Mouse (Mus musculus): Measurements from ENCODE around the gene Cnnm1. TPM values are rescaled to one million over a fixed set of nuclear protein-coding genes. Genes with fewer than 3 reads are reported as not detected.
"Not testable (repeated sequence)": the region's sequence is repeated elsewhere in the genome, so short reads cannot be mapped to it uniquely, and the experiment has no call there.

Gene Cnnm1
- polyA plus RNA-seq, 1 experiment from 2014 or later: 0.37 TPM

GRCm38 (mm10) chr19:43487429-43487828 lies 47.2 kb downstream of the Cnnm1 start:
- no peak for ATAC-seq (replicated peaks; ENCODE audit: low FRiP score)
- Histone ChIP-seq H3K9ac (ENCODE audit: low read length) (no peak overlapping the region), H3K27ac (ENCODE audit: low read depth, low read length) (no peak overlapping the region), H3K4me1 (replicated peaks; ENCODE audit: control insufficient read depth, insufficient read depth, low read length) (no peaks in the 10 kb centered on the region), H3K9me3 (ENCODE audit: control insufficient read depth, low read length) (no peaks in the 10 kb centered on the region), H3K4me3 (ENCODE audit: low read depth, low read length) (no peak overlapping the region), H3K27me3 (ENCODE audit: control insufficient read depth, insufficient read depth, low read length) (no peaks in the 10 kb centered on the region), H3K36me3 (ENCODE audit: control insufficient read depth, insufficient read depth, low read length) (no peaks in the 10 kb centered on the region), H3K4me2 (ENCODE audit: low read depth, low read length, severe bottlenecking) (no peak overlapping the region)
- WGBS: 45% methylated on average over 3 of the region's 3 CpGs
- no peak for DNase-seq (ENCODE audit: low spot score)

GRCm38 (mm10) chr19:43493316-43493715 lies 53.1 kb downstream of the Cnnm1 start:
- not testable (repeated sequence) for H3K4me3 ChIP-seq (ENCODE audit: low read depth, low read length); ATAC-seq (replicated peaks; ENCODE audit: low FRiP score); DNase-seq (ENCODE audit: low spot score); H3K27me3 ChIP-seq (ENCODE audit: control insufficient read depth, insufficient read depth, low read length); H3K4me2 ChIP-seq (ENCODE audit: low read depth, low read length, severe bottlenecking); H3K36me3 ChIP-seq (ENCODE audit: control insufficient read depth, insufficient read depth, low read length); H3K9me3 ChIP-seq (ENCODE audit: control insufficient read depth, low read length); H3K27ac ChIP-seq (ENCODE audit: low read depth, low read length); H3K4me1 ChIP-seq (replicated peaks; ENCODE audit: control insufficient read depth, insufficient read depth, low read length); H3K9ac ChIP-seq (ENCODE audit: low read length)
- 89% methylated on average over 1 of the region's 1 CpGs for WGBS

GRCm38 (mm10) chr19:43493878-43494277 lies 53.6 kb downstream of the Cnnm1 start:
- Histone ChIP-seq H3K4me1 (replicated peaks; ENCODE audit: control insufficient read depth, insufficient read depth, low read length) (no peaks in the 10 kb centered on the region), H3K36me3 (ENCODE audit: control insufficient read depth, insufficient read depth, low read length) (no peaks in the 10 kb centered on the region; the same call in 1 of the 2 replicates), H3K4me2 (ENCODE audit: low read depth, low read length, severe bottlenecking) (no peak overlapping the region), H3K9me3 (ENCODE audit: control insufficient read depth, low read length) (no peaks in the 10 kb centered on the region), H3K27me3 (ENCODE audit: control insufficient read depth, insufficient read depth, low read length) (no peaks in the 10 kb centered on the region; the same call in 1 of the 2 replicates), H3K4me3 (ENCODE audit: low read depth, low read length) (no peak overlapping the region), H3K27ac (ENCODE audit: low read depth, low read length) (no peak overlapping the region), H3K9ac (ENCODE audit: low read length) (no peak overlapping the region)
- 75% methylated on average over 6 of the region's 6 CpGs for WGBS
- DNase-seq (ENCODE audit: low spot score) (no peak), ATAC-seq (replicated peaks; ENCODE audit: low FRiP score) (no peak)

- peak; percentile 42; the same call in 1 of the 2 replicates for ATAC-seq (replicated peaks; ENCODE audit: low FRiP score)
- H3K4me3 ChIP-seq (ENCODE audit: low read depth, low read length): peak overlapping the region; percentile 19; the same call in 1 of the 2 replicates
- no peaks in the 10 kb centered on the region; the same call in 1 of the 2 replicates for H3K27me3 ChIP-seq (ENCODE audit: control insufficient read depth, insufficient read depth, low read length)
- no peaks in the 10 kb centered on the region; the same call in 1 of the 2 replicates for H3K36me3 ChIP-seq (ENCODE audit: control insufficient read depth, insufficient read depth, low read length)
- WGBS: 14% methylated on average over 14 of the region's 14 CpGs
- H3K27ac ChIP-seq (ENCODE audit: low read depth, low read length): no peak overlapping the region
- no peaks in the 10 kb centered on the region for H3K9me3 ChIP-seq (ENCODE audit: control insufficient read depth, low read length)
- H3K4me2 ChIP-seq (ENCODE audit: low read depth, low read length, severe bottlenecking): peak overlapping the region; percentile 52
- H3K9ac ChIP-seq (ENCODE audit: low read length): peak overlapping the region; percentile 23; the same call in 1 of the 2 replicates
- no peak for DNase-seq (ENCODE audit: low spot score)
- H3K4me1 ChIP-seq (replicated peaks; ENCODE audit: control insufficient read depth, insufficient read depth, low read length): no peaks in the 10 kb centered on the region
Observed at GRCm38 (mm10) chr19:43494914-43495313, 54.7 kb downstream of the Cnnm1 start.

GRCm38 (mm10) chr19:43495846-43496245 lies 55.6 kb downstream of the Cnnm1 start:
- ATAC-seq (replicated peaks; ENCODE audit: low FRiP score) (no peak), DNase-seq (ENCODE audit: low spot score) (peak; percentile 72)
- Histone ChIP-seq H3K9me3 (ENCODE audit: control insufficient read depth, low read length) (no peaks in the 10 kb centered on the region), H3K4me2 (ENCODE audit: low read depth, low read length, severe bottlenecking) (no peak overlapping the region), H3K27ac (ENCODE audit: low read depth, low read length) (no peak overlapping the region), H3K27me3 (ENCODE audit: control insufficient read depth, insufficient read depth, low read length) (no peaks in the 10 kb centered on the region; the same call in 1 of the 2 replicates), H3K36me3 (ENCODE audit: control insufficient read depth, insufficient read depth, low read length) (no peaks in the 10 kb centered on the region; the same call in 1 of the 2 replicates), H3K9ac (ENCODE audit: low read length) (no peak overlapping the region), H3K4me3 (ENCODE audit: low read depth, low read length) (no peak overlapping the region), H3K4me1 (replicated peaks; ENCODE audit: control insufficient read depth, insufficient read depth, low read length) (no peaks in the 10 kb centered on the region)
- WGBS: 23% methylated on average over 5 of the region's 5 CpGs

GRCm38 (mm10) chr19:43497440-43497839 lies 57.2 kb downstream of the Cnnm1 start:
- H3K27ac ChIP-seq (ENCODE audit: low read depth, low read length): no peak overlapping the region
- no peaks in the 10 kb centered on the region; the same call in 1 of the 2 replicates for H3K27me3 ChIP-seq (ENCODE audit: control insufficient read depth, insufficient read depth, low read length)
- WGBS: 92% methylated on average over 7 of the region's 7 CpGs
- no peaks in the 10 kb centered on the region for H3K4me1 ChIP-seq (replicated peaks; ENCODE audit: control insufficient read depth, insufficient read depth, low read length)
- DNase-seq (ENCODE audit: low spot score) (no peak), ATAC-seq (replicated peaks; ENCODE audit: low FRiP score) (no peak)
- H3K9me3 ChIP-seq (ENCODE audit: control insufficient read depth, low read length): no peaks in the 10 kb centered on the region
- H3K36me3 ChIP-seq (ENCODE audit: control insufficient read depth, insufficient read depth, low read length): no peaks in the 10 kb centered on the region; the same call in 1 of the 2 replicates
- no peak overlapping the region for H3K4me3 ChIP-seq (ENCODE audit: low read depth, low read length)
- H3K4me2 ChIP-seq (ENCODE audit: low read depth, low read length, severe bottlenecking): no peak overlapping the region
- no peak overlapping the region for H3K9ac ChIP-seq (ENCODE audit: low read length)

- WGBS: 93% methylated on average over 7 of the region's 7 CpGs
- no peak for DNase-seq (ENCODE audit: low spot score)
- Histone ChIP-seq H3K4me1 (replicated peaks; ENCODE audit: control insufficient read depth, insufficient read depth, low read length) (no peaks in the 10 kb centered on the region), H3K4me3 (ENCODE audit: low read depth, low read length) (no peak overlapping the region), H3K36me3 (ENCODE audit: control insufficient read depth, insufficient read depth, low read length) (no peaks in the 10 kb centered on the region; the same call in 1 of the 2 replicates), H3K9me3 (ENCODE audit: control insufficient read depth, low read length) (no peaks in the 10 kb centered on the region), H3K4me2 (ENCODE audit: low read depth, low read length, severe bottlenecking) (no peak overlapping the region), H3K9ac (ENCODE audit: low read length) (no peak overlapping the region), H3K27me3 (ENCODE audit: control insufficient read depth, insufficient read depth, low read length) (no peaks in the 10 kb centered on the region; the same call in 1 of the 2 replicates), H3K27ac (ENCODE audit: low read depth, low read length) (no peak overlapping the region)
- ATAC-seq (replicated peaks; ENCODE audit: low FRiP score): no peak
Observed at GRCm38 (mm10) chr19:43498874-43499273, 58.6 kb downstream of the Cnnm1 start.

- H3K27me3 ChIP-seq (ENCODE audit: control insufficient read depth, insufficient read depth, low read length): no peaks in the 10 kb centered on the region
- H3K4me2 ChIP-seq (ENCODE audit: low read depth, low read length, severe bottlenecking): no peak overlapping the region
- DNase-seq (ENCODE audit: low spot score) (no peak), ATAC-seq (replicated peaks; ENCODE audit: low FRiP score) (no peak)
- no peaks in the 10 kb centered on the region for H3K9me3 ChIP-seq (ENCODE audit: control insufficient read depth, low read length)
- H3K9ac ChIP-seq (ENCODE audit: low read length): no peak overlapping the region
- 76% methylated on average over 11 of the region's 11 CpGs for WGBS
- no peak overlapping the region for H3K4me3 ChIP-seq (ENCODE audit: low read depth, low read length)
- H3K27ac ChIP-seq (ENCODE audit: low read depth, low read length): no peak overlapping the region
- H3K36me3 ChIP-seq (ENCODE audit: control insufficient read depth, insufficient read depth, low read length): no peaks in the 10 kb centered on the region; the same call in 1 of the 2 replicates
- H3K4me1 ChIP-seq (replicated peaks; ENCODE audit: control insufficient read depth, insufficient read depth, low read length): no peaks in the 10 kb centered on the region
Observed at GRCm38 (mm10) chr19:43502630-43503029, 62.4 kb downstream of the Cnnm1 start.

- H3K27me3 ChIP-seq (ENCODE audit: control insufficient read depth, insufficient read depth, low read length); H3K4me3 ChIP-seq (ENCODE audit: low read depth, low read length); H3K27ac ChIP-seq (ENCODE audit: low read depth, low read length); H3K36me3 ChIP-seq (ENCODE audit: control insufficient read depth, insufficient read depth, low read length); H3K4me2 ChIP-seq (ENCODE audit: low read depth, low read length, severe bottlenecking); H3K9ac ChIP-seq (ENCODE audit: low read length); DNase-seq (ENCODE audit: low spot score); H3K4me1 ChIP-seq (replicated peaks; ENCODE audit: control insufficient read depth, insufficient read depth, low read length); H3K9me3 ChIP-seq (ENCODE audit: control insufficient read depth, low read length); ATAC-seq (replicated peaks; ENCODE audit: low FRiP score): not testable (repeated sequence)
- WGBS: 93% methylated on average over 8 of the region's 9 CpGs
Observed at GRCm38 (mm10) chr19:43503593-43503992, 63.4 kb downstream of the Cnnm1 start.
